Mouse (Mus musculus) megakaryocyte progenitor cell, adult 5-6 weeks (primary cell): ENCODE data around the gene Ucn. TPM values are rescaled to one million over a fixed set of nuclear protein-coding genes. Genes with fewer than 3 reads are reported as not detected.

Experiments
- ATAC-seq: replicated peaks from 2 replicates; pipeline ENCODE4 v1.8.0; 2016; ENCODE audit warnings: mild to moderate bottlenecking, moderate TSS enrichment, inconsistent platforms; ENCODE audit not compliant: poor library complexity
- total RNA-seq, 2 experiments: library from RNA; stranded (forward) in 1 of 2; stranded (reverse) in 1 of 2; fragments of 157-497, 149-512 nt in 1 of 2; fragments of 200-1000 nt in 1 of 2; gene quantifications; 2 replicates each; pipeline versions ENCODE4 v1.2.3 to v1.2.4; 2015 to 2017

The Ucn gene
- not detected in 2 replicates for total RNA-seq (2015)
- total RNA-seq (2017): not detected in 2 replicates

DNA sequence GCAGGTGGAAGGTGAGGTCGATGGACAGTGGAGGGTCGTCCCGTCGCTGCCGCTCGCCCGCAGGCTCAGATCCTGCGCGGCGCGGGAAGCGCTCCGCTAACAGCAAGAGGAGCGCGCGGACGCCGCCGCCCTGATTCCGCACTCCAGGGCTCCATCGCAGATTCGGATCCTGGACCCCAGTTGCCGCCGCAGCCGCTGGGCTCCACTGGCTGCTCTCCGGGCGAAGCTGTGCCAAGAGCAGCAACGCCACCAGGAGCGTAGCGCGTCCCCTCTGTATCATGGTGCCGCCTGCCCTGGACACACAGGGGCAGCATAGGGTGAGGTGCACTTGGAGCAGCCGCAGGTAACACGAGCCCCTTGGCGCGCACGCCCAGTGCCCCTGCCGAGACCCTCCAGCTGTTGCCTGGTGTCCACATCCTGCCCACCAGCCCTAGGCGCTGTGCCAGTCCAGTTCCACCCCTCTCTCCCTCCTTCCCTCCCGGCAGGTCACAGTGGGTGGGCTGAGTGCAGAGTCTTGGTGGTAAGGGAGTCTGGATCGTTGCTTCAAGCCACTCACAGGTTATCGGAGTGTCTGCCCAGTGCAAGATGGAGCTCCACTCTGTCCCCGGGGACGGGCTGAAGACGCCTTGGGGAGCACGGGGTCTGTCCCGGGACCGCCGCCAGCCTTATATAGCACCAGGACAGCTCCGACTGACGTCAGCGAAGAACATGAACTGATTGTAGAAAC lies at the start of gene Ucn:
Gene Ucn, minus strand, starts transcription at position 589 of the 727 bp plus-strand sequence.
- no peak for ATAC-seq

- ATAC-seq: peak; percentile 42
These were observed 45.0 kb upstream of the Ucn start for GRCm38 (mm10) chr5:31183678-31184077.

DNA sequence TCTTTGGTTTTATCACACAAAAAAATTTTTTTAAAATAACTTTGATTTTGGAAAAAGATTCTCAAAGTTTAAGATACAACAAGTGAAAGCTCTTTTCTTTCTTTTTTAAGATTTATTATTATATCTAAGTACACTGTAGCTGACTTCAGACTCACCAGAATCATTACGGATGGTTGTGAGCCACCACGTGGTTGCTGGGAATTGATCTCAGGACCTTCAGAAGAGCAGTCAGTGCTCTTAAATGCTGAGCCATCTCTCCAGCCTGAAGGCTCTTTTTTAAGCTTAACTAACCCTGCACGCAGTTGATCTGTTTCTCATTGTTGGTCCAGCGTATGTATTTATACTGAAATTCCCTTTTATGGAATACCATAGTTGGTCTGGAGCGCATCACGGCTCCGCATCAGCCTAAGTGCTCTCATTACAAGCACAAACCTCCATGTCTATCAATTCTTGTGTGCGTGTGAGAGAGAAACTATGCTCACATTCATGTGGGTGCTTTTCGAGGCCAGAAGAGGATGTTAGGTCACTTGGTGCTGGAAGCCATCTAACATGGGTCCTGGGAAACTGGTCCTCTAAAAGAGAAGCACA lies 42.6 kb upstream of the Ucn start:
- no peak for ATAC-seq

GRCm38 (mm10) chr5:31179766-31180630 lies 41.4 kb upstream of the Ucn start, which contains the start of the genes Gm29609 and Gtf3c2:
Gene Gm29609, minus strand, starts transcription at chr5:31179911.
Gene Gtf3c2, minus strand, starts transcription at chr5:31180144.
- ATAC-seq: peak; percentile 86

DNA sequence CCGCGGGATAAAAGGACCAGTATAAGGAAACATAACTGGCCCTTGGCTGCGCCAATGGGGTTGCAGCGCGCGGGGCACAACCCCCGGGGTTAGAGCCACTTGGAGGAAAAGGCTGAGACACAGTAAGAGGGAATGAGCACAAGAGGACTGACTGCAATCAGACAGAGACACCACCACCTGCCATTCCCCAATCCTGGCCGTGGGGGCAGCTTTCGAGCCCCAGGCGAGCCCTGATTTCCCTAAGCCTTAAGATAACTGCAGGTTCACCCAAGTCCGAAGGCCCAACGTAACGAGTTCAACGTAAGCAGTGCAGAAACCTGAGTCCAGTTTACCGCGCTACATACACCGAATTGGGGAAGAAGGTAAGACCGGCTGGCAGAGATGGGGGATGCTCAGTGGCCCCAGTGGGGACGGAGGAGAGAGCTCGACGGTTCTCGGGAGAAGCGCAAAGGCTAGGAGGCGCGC lies 40.7 kb upstream of the Ucn start:
- ATAC-seq: peak; percentile 45

DNA sequence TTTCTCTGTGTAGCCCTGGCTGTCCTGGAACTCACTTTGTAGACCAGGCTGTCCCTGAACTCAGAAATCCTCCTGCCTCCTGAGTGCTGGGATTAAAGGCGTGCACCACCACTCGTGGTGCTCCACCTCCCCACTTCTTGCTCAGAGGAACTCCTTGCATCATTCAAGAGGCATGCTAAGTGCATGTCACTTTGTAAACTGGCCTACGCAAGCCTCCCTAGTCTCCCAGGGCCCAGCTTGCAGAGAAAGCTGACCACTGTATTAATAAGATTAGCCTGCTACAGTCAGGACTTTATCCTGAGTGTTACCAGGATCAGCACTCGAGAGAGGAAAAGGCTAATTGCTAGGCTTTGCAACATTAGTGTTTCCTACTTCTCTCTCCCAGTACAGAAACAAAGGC lies 30.0 kb upstream of the Ucn start:
- ATAC-seq: no peak

DNA sequence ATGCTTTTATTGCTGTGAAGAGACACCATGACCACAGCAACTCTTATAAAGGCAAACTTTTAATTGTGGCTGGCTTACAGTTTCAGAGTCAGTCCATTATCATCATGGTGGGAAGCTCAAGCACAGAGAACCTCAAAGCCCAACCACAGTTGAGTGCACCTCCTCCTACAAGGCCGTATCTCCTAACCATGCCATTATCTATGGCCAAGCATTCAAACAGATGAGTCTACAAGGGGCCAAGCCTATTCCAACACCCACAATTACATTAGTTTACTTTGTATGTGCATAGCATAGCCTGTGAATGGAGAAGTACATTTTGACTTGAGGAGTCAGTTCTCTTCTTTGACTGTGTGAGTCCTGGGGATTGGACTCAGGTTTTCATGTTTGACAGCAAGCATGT lies 26.2 kb upstream of the Ucn start:
- peak; percentile 68 for ATAC-seq

DNA sequence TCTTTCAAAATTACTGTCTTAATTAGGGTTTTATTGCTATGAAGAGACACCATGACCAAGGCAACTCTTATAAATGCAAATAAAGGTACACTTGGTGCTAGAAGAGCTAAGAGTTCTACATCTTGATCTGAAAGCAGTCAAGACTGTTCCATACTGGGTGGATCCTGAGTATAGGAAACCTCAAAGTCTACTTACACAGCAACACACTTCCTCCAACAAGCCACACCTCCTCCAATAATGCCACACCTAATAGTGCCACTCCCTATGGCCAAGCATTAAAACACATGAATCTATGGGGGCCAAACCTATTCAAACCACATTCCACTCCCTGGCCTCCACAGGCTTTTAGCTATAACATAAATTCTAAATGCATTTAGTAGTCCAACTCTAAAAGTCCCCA lies 23.8 kb upstream of the Ucn start:
- ATAC-seq: no peak

DNA sequence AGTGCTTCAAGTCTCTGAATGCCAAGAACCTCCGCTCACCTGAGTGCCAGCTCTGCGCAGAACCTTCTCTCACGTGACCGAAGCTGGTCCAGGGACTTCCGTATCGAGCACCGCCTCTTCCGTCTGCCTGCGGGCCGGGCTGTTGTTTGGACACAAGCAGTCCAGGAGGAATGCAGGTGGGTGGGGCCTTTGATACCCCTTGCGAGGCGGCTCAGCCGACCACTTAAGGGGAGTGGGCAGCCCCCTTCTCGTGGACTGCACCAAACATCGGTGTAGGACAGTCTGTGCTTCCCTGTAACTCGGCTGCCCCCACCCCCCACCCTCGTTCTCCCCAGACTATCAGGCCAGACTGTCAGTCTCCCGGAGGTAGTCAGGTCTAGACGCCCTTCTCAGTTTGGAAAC lies 15.5 kb upstream of the Ucn start, which contains the start of gene Mpv17:
Gene Mpv17, minus strand, starts transcription at position 100 of the 402 bp plus-strand sequence.
- peak; percentile 90 for ATAC-seq

DNA sequence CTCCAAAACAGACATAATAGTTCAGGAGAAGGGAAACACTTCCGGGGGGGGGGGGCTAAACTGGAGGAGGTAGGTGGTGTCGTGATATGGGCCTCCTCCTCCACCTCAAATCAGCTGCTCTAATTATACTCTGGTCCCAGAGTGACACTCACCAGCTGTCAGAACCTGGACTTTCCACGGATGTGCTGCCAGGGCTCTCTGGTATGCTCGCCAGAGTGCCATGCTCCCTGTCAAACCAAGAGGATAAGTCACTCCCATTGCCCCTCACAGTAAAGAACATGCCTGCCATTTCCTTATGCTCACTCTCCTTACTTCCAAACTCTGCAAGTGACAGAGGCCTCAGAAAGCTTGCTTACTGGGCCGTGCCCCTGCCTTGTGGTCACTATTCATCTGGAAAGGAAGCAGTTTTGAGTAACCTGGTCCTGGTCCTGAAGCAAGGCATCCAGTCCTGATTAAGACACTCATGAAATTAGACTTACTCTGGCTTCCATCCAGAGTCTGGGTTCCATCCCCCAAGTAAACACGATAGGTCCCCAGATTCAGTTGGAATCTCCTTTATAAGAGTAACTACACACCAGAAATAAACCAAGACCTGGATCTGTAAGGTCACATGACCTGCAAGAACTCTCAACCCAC lies 15.0 kb upstream of the Ucn start:
- no peak for ATAC-seq

DNA sequence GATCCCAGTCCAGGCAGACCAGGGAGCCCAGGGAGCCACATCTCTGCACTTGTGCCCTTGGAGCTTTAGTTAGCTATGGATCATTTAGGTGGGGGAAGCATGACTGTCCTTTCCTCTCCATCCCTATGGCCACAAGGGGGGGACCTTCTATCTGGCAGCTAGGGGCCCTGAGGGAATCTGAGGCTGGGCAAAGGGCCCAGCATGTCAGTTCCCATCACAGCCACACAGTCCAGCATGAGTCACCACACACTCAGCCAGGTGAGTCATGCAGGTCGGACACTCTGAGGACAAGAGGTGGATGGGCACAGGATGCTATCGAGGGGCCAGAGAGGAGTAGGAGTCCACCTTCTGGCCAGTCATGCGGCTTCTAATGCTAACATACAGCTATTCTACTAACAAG lies 13.1 kb upstream of the Ucn start:
- peak; percentile 11; the same call in 1 of the 2 replicates for ATAC-seq

GRCm38 (mm10) chr5:31149781-31150180 lies 11.2 kb upstream of the Ucn start:
- ATAC-seq: no peak

GRCm38 (mm10) chr5:31138968-31139425 lies 368 bp upstream of the Ucn start:
- ATAC-seq: peak; percentile 39; the same call in 1 of the 2 replicates

DNA sequence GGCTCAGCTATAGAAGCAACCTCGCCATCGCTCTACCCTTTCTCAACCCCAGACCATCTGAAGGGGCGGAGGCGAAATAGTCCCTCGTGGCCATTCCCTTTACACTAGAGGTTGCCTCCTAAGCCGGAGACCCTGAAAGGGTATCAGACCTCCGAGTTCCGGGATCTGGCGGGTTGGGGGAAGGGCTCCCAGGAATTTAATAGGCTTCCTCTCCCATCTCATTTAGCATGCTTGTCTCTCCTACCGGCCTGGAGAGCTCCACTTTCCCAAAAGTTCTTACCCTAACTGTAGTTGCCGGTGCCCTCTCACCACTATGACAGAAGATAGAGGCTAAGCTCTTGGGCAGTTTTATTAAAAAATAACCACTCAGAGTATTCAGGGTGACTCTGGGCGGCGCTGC lies 971 bp downstream of the Ucn start:
- no peak for ATAC-seq

DNA sequence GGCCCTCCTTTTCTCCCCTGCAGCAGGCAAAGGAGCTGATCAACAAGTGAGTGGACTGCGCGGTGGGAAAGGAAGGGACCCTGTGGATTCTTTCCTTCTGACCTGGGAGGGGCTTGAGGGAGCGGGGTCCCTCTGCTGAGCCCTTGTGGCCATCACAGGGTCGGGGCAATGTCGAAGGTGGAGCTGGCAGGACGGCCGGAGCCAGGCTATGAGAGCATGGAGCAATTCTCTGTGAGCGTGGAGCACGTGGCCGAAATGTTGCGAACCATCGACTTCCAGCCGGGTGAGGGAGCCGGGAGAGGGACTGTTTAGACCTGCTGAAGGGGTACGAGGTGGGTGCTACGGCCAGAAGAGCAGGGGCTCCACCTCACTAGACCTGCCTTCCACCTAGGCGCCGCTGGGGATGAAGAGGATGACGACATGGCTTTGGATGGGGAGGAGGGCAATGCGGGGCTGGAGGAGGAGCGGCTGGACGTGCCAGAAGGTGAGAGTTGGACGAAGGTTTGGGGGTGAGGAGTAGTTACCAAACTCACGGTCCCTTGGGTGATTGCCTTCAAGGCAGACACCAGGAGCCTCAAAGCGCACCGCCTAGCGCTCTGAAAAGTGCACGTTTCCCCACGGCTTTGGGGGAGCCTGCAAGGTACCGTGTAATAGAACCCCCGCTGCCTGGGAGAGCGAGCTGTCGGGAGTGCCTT lies 1.8 kb downstream of the Ucn start:
- ATAC-seq: no peak

DNA sequence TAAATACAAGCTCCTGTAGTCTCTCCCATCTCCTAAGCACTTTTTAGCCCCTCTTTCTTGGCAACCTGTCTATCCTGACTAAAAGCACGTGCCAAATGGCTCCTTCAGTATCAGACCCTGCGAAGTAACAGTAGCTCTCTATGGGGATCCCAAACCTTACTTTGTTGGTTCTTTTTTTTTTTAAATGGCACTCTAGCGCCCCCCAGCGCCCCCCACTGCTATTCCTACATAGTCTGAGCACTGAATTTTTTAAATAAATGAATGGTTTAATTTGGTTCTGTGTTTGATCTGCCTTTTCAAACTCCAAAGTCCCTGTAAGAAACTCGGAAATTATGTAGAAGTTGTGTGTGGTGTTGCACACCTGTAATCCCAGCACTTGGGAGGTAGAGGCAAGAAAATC lies 12.6 kb downstream of the Ucn start:
- ATAC-seq: no peak

- no peak for ATAC-seq
These were observed 15.1 kb downstream of the Ucn start for GRCm38 (mm10) chr5:31123481-31123880.

DNA sequence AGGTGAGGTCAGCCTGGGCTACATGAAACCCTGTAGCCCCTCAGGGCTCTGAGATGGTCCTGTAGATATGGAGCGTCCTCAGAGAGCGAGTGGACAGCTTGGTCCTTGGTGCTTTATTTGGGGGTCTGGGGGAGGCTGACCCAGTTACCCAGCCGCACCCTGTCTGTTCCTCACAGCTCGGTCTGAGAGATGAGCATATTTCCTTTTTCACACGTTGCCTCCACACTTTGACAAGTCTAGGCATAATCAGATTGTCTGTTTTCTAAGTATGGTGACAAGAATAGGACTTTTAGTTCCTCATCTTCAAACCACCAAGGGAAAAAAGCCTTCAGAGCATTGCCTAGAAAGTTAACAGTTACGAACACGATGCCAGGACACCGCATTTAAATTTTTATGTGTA lies 17.5 kb downstream of the Ucn start:
- ATAC-seq: no peak

GRCm38 (mm10) chr5:31116912-31117311 lies 21.7 kb downstream of the Ucn start:
- ATAC-seq: no peak

DNA sequence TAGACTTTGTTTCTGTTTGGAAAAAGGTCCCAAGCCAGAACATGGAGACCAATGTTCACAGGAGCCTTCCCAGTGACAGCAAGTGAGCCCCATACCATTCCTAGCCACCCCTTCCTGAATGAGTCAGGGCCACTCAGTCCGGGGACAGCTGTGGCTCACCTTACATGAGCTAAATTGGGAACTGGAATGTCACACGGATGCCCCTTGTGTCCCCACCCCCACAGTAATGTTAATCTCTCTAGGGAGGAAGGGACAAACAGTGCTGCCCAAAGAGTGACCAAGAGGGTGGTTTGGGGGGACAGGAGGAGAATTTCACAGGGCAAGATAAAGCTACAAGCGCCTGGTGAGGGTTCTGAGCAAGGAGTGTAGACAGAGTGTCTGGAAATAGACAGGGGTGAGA lies 22.3 kb downstream of the Ucn start, which contains the start of gene Trim54:
Gene Trim54, plus strand, starts transcription at position 359 of the 400 bp plus-strand sequence.
- no peak for ATAC-seq
